In genomic region chr9:61872246-61872941, GRCm38 (mm10) we compare ENCODE assay signal across 11 mouse cellular contexts. TPM values are rescaled to one million over a fixed set of nuclear protein-coding genes. Genes with fewer than 3 reads are reported as not detected.
DNase-seq lines count a peak whose midpoint lies in the region; ATAC-seq and TF ChIP-seq lines count a peak whose summit lies in the region.
"Had no signal": no experiment of that assay in that cellular context is flagged by ENCODE, and none has a peak within 500 bp of the region (broad histone marks: within the 10 kb centered on the region; RNA-seq: fewer than 3 reads in every experiment).

No protein-coding gene starts in this region.

- no peak for TF ChIP-seq CTCF in stomach, postnatal 0 days (IDR thresholded peaks at IDR 0.05; ENCODE audit: low read depth)

- WGBS in forebrain, embryonic 15.5 days: 9% methylated on average over 8 of the region's 8 CpGs
- WGBS in midbrain, embryonic 10.5 days: 23% methylated on average over 8 of the region's 8 CpGs
- WGBS in stomach, postnatal 0 days: 65% methylated on average over 8 of the region's 8 CpGs

- peak overlapping the region; percentile 91 for H3K27ac ChIP-seq in forebrain, embryonic 15.5 days (replicated peaks)
- H3K27ac ChIP-seq in midbrain, embryonic 10.5 days (replicated peaks): peak overlapping the region; percentile 85
- H3K27ac ChIP-seq in stomach, postnatal 0 days (replicated peaks): no peak overlapping the region

- ATAC-seq in forebrain, embryonic 15.5 days (replicated peaks): peak; percentile 97
- no peak for ATAC-seq in stomach, postnatal 0 days (ENCODE audit: low FRiP score, low TSS enrichment)

- DNase-seq in left cerebral cortex, adult 11 months (ENCODE audit: low spot score): peak; percentile 32
- no peak for DNase-seq in left cerebral cortex, postnatal 4 days
- peak; percentile 36 for DNase-seq in midbrain, embryonic 10.5 days (ENCODE audit: low spot score)
- DNase-seq in retina, postnatal 1 day: peak; percentile 91
- no peak for DNase-seq in layer of hippocampus, postnatal 36 days
- no peak for DNase-seq in stomach, postnatal 0 days (ENCODE audit: low spot score)
- no peak for DNase-seq in adrenal gland, adult 8-10 months
- DNase-seq: adrenal gland, postnatal 10 days; cerebellum, adult 11-12 months; lung, postnatal 14 days had no signal

- intact Hi-C loops in left cerebral cortex, postnatal 4 days (cut with DNase I): no loop called here

- no peaks in the 10 kb centered on the region for H3K36me3 ChIP-seq in forebrain, embryonic 15.5 days
- H3K36me3 ChIP-seq in midbrain, embryonic 10.5 days: no peaks in the 10 kb centered on the region
- H3K36me3 ChIP-seq in stomach, postnatal 0 days (ENCODE audit: control insufficient read depth, insufficient read depth, low read length): no peaks in the 10 kb centered on the region

- peaks cover 55% of the 10 kb centered on the region for H3K4me1 ChIP-seq in forebrain, embryonic 15.5 days
- peaks cover 57% of the 10 kb centered on the region for H3K4me1 ChIP-seq in midbrain, embryonic 10.5 days
- no peaks in the 10 kb centered on the region for H3K4me1 ChIP-seq in stomach, postnatal 0 days (replicated peaks; ENCODE audit: control insufficient read depth, insufficient read depth)

- H3K4me3 ChIP-seq in forebrain, embryonic 15.5 days: no peak overlapping the region
- H3K4me3 ChIP-seq in midbrain, embryonic 10.5 days: peak overlapping the region; percentile 11; the same call in 1 of the 2 replicates
- H3K4me3 ChIP-seq in stomach, postnatal 0 days (ENCODE audit: low read depth, low read length): no peak overlapping the region

- no peak overlapping the region; the same call in 1 of the 2 replicates for H3K4me2 ChIP-seq in forebrain, embryonic 15.5 days (replicated peaks)
- no peak overlapping the region for H3K4me2 ChIP-seq in stomach, postnatal 0 days (replicated peaks; ENCODE audit: low read depth)

- no peak for TF ChIP-seq EP300 in stomach, postnatal 0 days (optimal IDR thresholded peaks at IDR 0.05)

- no peaks in the 10 kb centered on the region for H3K9me3 ChIP-seq in forebrain, embryonic 15.5 days
- H3K9me3 ChIP-seq in midbrain, embryonic 10.5 days (replicated peaks): no peaks in the 10 kb centered on the region; the same call in 1 of the 2 replicates
- H3K9me3 ChIP-seq in stomach, postnatal 0 days (ENCODE audit: control insufficient read depth, low read length): no peaks in the 10 kb centered on the region

- no peaks in the 10 kb centered on the region for H3K27me3 ChIP-seq in forebrain, embryonic 15.5 days
- peaks cover 18% of the 10 kb centered on the region for H3K27me3 ChIP-seq in midbrain, embryonic 10.5 days (ENCODE audit: low read depth, poor library complexity, severe bottlenecking)
- H3K27me3 ChIP-seq in stomach, postnatal 0 days (ENCODE audit: control insufficient read depth, insufficient read depth, low read length): no peaks in the 10 kb centered on the region; the same call in 1 of the 2 replicates

- no peak overlapping the region for H3K9ac ChIP-seq in forebrain, embryonic 15.5 days (replicated peaks)
- H3K9ac ChIP-seq in stomach, postnatal 0 days (ENCODE audit: low read length): no peak overlapping the region

RNA-seq across cellular contexts. Expression of gene Rplp1, which starts 41.9 kb away (rescaled TPM):
- total RNA-seq in left cerebral cortex, postnatal 4 days (2021): 1,000 to 10,000 TPM; 2,004 to 2,011 TPM
- 859 and 881 TPM in 2 replicates for polyA plus RNA-seq in forebrain, embryonic 15.5 days (2015; fragmentation: Nextera tagmentation; extraction: Ambion mirVana)
- 965 and 1,195 TPM in 2 replicates for polyA plus RNA-seq in midbrain, embryonic 10.5 days (2016; fragmentation: Nextera tagmentation; extraction: Ambion mirVana)
- total RNA-seq in layer of hippocampus, postnatal 36 days (2021): 1,000 to 10,000 TPM; 1,474 to 1,494 TPM
- 1,416 and 1,491 TPM in 2 replicates for polyA plus RNA-seq in stomach, postnatal 0 days (2015; fragmentation: Nextera tagmentation; extraction: Ambion mirVana)
- total RNA-seq in adrenal gland, adult 8-10 months (2022): 1,000 to 10,000 TPM; 2,047 to 2,140 (median 2,121) TPM

Comparison
In these comparisons a context has a peak if more than half of its experiments do, and no peak if none do; other contexts are left out.
1. DNase-seq: peak in left cerebral cortex, adult 11 months (single experiment), midbrain, embryonic 10.5 days (single experiment) and retina, postnatal 1 day (single experiment); none in left cerebral cortex, postnatal 4 days (single experiment), layer of hippocampus, postnatal 36 days (0 of 2), stomach, postnatal 0 days (single experiment) and adrenal gland, adult 8-10 months (single experiment).